Mouse (Mus musculus): ENCODE measurements at regions not wholly inside any gene's neighbourhood (a gene's known extent, or its start where the extent isn't known, plus 50 kb on each side); places are given as distances from the start of the nearest gene placed in this dataset.

DNA sequence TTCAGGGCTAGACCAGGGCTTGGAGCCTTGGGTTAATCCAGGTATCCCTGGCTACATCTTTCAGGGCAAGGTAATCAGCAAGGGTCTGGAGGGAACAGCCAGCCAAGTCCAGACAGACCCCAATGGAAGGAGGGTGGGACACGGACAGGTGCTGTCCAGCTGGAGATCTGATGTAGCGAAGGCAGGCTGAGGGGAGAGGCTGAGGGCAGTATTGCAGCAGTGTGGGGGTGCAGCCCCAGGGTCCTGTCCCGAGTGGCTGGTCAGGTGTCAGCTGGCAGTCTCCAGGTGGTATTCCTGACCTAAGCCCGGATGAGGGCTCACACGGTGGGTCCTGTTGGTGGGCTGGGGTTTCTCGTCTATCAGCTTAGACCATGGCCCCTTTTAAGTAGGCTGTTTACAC, 245.7 kb downstream of the Etnk1 start:
- Histone ChIP-seq H3K36me3 (ENCODE audit: control insufficient read depth, insufficient read depth, low read length) (no peaks in the 10 kb centered on the region), H3K27ac (ENCODE audit: low read depth, low read length) (no peak overlapping the region), H3K4me1 (ENCODE audit: control insufficient read depth, insufficient read depth, low read length) (no peaks in the 10 kb centered on the region), H3K9ac (ENCODE audit: low read length) (no peak overlapping the region), H3K9me3 (ENCODE audit: control insufficient read depth, low read length) (no peaks in the 10 kb centered on the region), H3K4me3 (ENCODE audit: low read depth, low read length) (no peak overlapping the region), H3K27me3 (ENCODE audit: control insufficient read depth, insufficient read depth, low read length) (no peaks in the 10 kb centered on the region), H3K4me2 (no peak overlapping the region)
- DNase-seq (ENCODE audit: low spot score, missing footprints) (peak; percentile 54), ATAC-seq (ENCODE audit: low FRiP score) (no peak)
- 91% methylated on average over 6 of the region's 6 CpGs for WGBS

GRCm38 (mm10) chr6:143414590-143415382, 247.8 kb downstream of the Etnk1 start:
- Histone ChIP-seq H3K27me3 (ENCODE audit: control insufficient read depth, insufficient read depth, low read length) (no peaks in the 10 kb centered on the region), H3K4me1 (ENCODE audit: control insufficient read depth, insufficient read depth, low read length) (no peaks in the 10 kb centered on the region), H3K4me2 (no peak overlapping the region), H3K27ac (ENCODE audit: low read depth, low read length) (no peak overlapping the region), H3K9ac (ENCODE audit: low read length) (no peak overlapping the region), H3K9me3 (ENCODE audit: control insufficient read depth, low read length) (no peaks in the 10 kb centered on the region), H3K36me3 (ENCODE audit: control insufficient read depth, insufficient read depth, low read length) (no peaks in the 10 kb centered on the region), H3K4me3 (ENCODE audit: low read depth, low read length) (no peak overlapping the region)
- ATAC-seq (ENCODE audit: low FRiP score) (no peak), DNase-seq (ENCODE audit: low spot score, missing footprints) (no peak)
- WGBS = 88% methylated on average over 27 of the region's 27 CpGs

DNA sequence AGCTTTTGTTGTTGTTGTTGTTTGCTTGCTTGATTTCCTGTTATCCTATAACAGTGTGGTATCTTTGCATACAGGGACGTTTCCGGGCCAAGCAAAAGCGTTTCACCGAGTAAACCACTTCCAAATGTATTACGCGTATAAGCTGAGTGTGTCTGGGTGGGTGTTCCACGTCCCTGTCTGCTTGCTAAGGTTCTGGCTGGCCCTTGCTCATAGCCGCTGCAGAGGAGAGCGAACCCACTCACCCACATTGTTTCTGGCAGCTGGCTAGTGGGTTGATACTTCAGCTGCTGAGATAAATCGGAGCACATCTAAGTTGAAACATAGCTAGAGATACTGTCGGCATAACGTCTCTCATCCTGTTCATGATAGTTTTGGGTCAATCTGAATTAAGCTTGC, 248.4 kb downstream of the Etnk1 start:
- H3K27me3 ChIP-seq (ENCODE audit: control insufficient read depth, insufficient read depth, low read length) = no peaks in the 10 kb centered on the region
- H3K4me1 ChIP-seq (ENCODE audit: control insufficient read depth, insufficient read depth, low read length) = no peaks in the 10 kb centered on the region
- H3K9ac ChIP-seq (ENCODE audit: low read length) = no peak overlapping the region
- no peaks in the 10 kb centered on the region for H3K36me3 ChIP-seq (ENCODE audit: control insufficient read depth, insufficient read depth, low read length)
- H3K27ac ChIP-seq (ENCODE audit: low read depth, low read length) = no peak overlapping the region
- DNase-seq (ENCODE audit: low spot score, missing footprints) (no peak), ATAC-seq (ENCODE audit: low FRiP score) (no peak)
- H3K4me2 ChIP-seq = no peak overlapping the region
- H3K9me3 ChIP-seq (ENCODE audit: control insufficient read depth, low read length) = no peaks in the 10 kb centered on the region
- 92% methylated on average over 12 of the region's 12 CpGs for WGBS
- H3K4me3 ChIP-seq (ENCODE audit: low read depth, low read length) = no peak overlapping the region

- Histone ChIP-seq H3K27me3 (ENCODE audit: control insufficient read depth, insufficient read depth, low read length) (no peaks in the 10 kb centered on the region), H3K4me1 (ENCODE audit: control insufficient read depth, insufficient read depth, low read length) (no peaks in the 10 kb centered on the region), H3K27ac (ENCODE audit: low read depth, low read length) (no peak overlapping the region), H3K9me3 (ENCODE audit: control insufficient read depth, low read length) (no peaks in the 10 kb centered on the region), H3K4me3 (ENCODE audit: low read depth, low read length) (no peak overlapping the region), H3K9ac (ENCODE audit: low read length) (no peak overlapping the region), H3K36me3 (ENCODE audit: control insufficient read depth, insufficient read depth, low read length) (no peaks in the 10 kb centered on the region), H3K4me2 (no peak overlapping the region)
- DNase-seq (ENCODE audit: low spot score, missing footprints) (no peak), ATAC-seq (ENCODE audit: low FRiP score) (no peak)
- 92% methylated on average over 7 of the region's 7 CpGs for WGBS
These were observed 252.9 kb downstream of the Etnk1 start for GRCm38 (mm10) chr6:143419872-143420271.

DNA sequence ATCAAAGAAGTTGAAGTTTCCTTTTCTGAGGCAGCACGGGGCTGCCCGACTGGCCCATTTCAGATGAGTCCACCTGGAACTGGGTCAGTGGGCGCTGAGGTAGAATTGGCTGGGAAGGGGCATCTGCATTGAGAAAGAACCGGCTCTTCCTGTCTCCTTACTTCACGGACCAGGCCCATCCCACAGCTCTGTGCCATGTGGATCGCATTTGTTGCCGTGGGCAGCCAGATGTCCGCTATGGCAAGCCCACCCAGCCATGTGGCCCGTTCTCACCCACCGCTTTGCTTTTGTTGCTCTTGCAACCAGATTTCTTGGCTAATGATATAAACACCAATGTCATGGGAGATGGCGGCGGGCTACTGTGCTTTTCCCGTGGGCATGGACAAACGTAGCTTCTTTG, 256.0 kb downstream of the Etnk1 start:
- no peak for ATAC-seq (ENCODE audit: low FRiP score)
- Histone ChIP-seq H3K36me3 (ENCODE audit: control insufficient read depth, insufficient read depth, low read length) (no peaks in the 10 kb centered on the region), H3K4me2 (no peak overlapping the region), H3K27ac (ENCODE audit: low read depth, low read length) (no peak overlapping the region), H3K4me1 (ENCODE audit: control insufficient read depth, insufficient read depth, low read length) (no peaks in the 10 kb centered on the region), H3K9ac (ENCODE audit: low read length) (no peak overlapping the region), H3K4me3 (ENCODE audit: low read depth, low read length) (no peak overlapping the region), H3K27me3 (ENCODE audit: control insufficient read depth, insufficient read depth, low read length) (no peaks in the 10 kb centered on the region), H3K9me3 (ENCODE audit: control insufficient read depth, low read length) (no peaks in the 10 kb centered on the region)
- DNase-seq (ENCODE audit: low spot score, missing footprints) = no peak
- WGBS = 93% methylated on average over 14 of the region's 14 CpGs

DNA sequence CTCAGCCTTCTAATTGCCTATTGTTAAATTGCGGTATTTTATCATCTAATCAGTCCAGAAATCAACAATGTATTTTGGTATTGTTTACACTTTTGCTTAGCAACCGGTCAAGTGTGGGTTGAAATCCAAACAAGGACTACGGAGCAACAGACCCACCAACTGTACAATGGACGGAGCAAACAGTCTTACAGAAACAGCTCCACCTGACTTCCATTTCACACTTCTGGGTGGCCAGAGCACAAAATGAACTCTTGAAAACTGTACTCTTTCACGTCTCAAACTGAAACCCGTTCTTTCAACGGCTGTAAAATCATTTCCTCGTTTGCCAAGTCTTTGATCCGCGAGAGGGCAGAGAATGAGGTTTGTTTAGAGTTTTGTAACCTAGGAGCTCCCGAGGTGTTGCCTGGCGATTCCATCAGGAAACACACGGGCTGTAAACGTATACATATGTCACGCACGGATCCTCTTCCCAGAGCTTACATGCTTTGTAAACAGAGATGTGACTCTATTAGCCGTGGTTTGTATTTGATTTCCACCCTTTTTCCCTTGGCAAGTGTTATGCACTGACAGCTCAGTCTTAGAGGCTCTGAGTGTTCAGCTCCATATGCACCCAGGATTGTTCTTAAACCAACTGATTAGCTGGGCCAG, 258.3 kb downstream of the Etnk1 start:
- Histone ChIP-seq H3K4me3 (ENCODE audit: low read depth, low read length) (no peak overlapping the region), H3K27ac (ENCODE audit: low read depth, low read length) (no peak overlapping the region), H3K4me2 (no peak overlapping the region), H3K36me3 (ENCODE audit: control insufficient read depth, insufficient read depth, low read length) (no peaks in the 10 kb centered on the region), H3K9me3 (ENCODE audit: control insufficient read depth, low read length) (no peaks in the 10 kb centered on the region), H3K27me3 (ENCODE audit: control insufficient read depth, insufficient read depth, low read length) (no peaks in the 10 kb centered on the region), H3K4me1 (ENCODE audit: control insufficient read depth, insufficient read depth, low read length) (no peaks in the 10 kb centered on the region), H3K9ac (ENCODE audit: low read length) (no peak overlapping the region)
- WGBS = 77% methylated on average over 17 of the region's 17 CpGs
- ATAC-seq (ENCODE audit: low FRiP score) (no peak), DNase-seq (ENCODE audit: low spot score, missing footprints) (peak; percentile 82)

- 92% methylated on average over 13 of the region's 13 CpGs for WGBS
- Histone ChIP-seq H3K27me3 (ENCODE audit: control insufficient read depth, insufficient read depth, low read length) (no peaks in the 10 kb centered on the region), H3K4me3 (ENCODE audit: low read depth, low read length) (no peak overlapping the region)
These were observed 265.0 kb downstream of the Etnk1 start for GRCm38 (mm10) chr6:143431896-143432450.

DNA sequence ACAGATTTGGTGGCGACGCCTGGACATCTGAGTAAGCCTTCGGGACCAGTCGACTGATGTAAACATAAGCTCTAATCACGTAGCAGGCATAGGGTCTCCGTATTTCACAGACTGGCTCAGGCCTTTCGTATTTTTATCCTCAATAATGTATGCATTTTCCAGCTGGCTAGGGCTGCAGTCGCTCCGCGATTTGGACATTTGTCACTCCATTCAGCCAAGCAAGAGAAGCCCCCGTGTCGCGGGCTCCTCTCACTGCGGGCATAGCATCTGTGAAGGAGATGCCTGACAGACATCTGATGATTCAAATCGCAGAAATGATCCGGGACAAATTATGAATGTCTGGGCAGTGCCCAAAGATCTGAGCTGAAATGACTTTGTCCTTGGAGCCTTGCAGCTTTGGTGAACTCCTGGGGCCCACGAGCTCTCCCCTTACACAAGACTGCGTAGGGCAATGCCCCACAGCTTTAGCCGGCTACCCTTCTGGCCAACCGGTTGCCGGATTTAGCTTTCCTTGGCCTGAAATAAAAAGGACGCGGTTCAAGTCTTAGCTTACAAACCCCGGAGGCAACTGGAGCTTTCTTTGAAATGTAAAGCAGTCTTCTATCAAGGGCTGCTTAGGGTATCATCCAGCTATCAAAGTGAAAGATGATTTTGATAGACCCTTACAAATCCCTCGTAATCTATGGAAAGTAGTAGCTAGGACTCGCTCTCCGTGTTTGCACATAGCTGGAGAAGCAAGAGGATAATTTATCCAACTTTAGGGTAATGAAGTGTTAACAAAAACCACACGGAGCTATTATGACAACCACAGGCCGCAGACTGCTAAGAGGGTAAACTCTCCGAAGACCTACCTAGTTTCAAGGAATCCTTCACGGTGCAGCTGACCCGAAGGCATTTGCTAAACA, 270.6 kb downstream of the Etnk1 start:
- WGBS = 57% methylated on average over 32 of the region's 32 CpGs
- no peaks in the 10 kb centered on the region for H3K36me3 ChIP-seq (ENCODE audit: control insufficient read depth, insufficient read depth, low read length)
- ATAC-seq (ENCODE audit: low FRiP score) = peak; percentile 75
- no peak overlapping the region for H3K4me2 ChIP-seq
- no peaks in the 10 kb centered on the region for H3K9me3 ChIP-seq (ENCODE audit: control insufficient read depth, low read length)
- H3K4me3 ChIP-seq (ENCODE audit: low read depth, low read length) = no peak overlapping the region
- no peak overlapping the region for H3K9ac ChIP-seq (ENCODE audit: low read length)
- peaks cover 10% of the 10 kb centered on the region for H3K4me1 ChIP-seq (ENCODE audit: control insufficient read depth, insufficient read depth, low read length)
- H3K27me3 ChIP-seq (ENCODE audit: control insufficient read depth, insufficient read depth, low read length) = no peaks in the 10 kb centered on the region
- DNase-seq (ENCODE audit: low spot score, missing footprints) = peak; percentile 87
- peak overlapping the region; percentile 25; the same call in 1 of the 2 replicates for H3K27ac ChIP-seq (ENCODE audit: low read depth, low read length)

More at GRCm38 (mm10) chr6:143431896-143432450, 265.0 kb downstream of the Etnk1 start:
- Histone ChIP-seq H3K4me2 (no peak overlapping the region), H3K27ac (ENCODE audit: low read depth, low read length) (no peak overlapping the region), H3K9ac (ENCODE audit: low read length) (no peak overlapping the region), H3K4me1 (ENCODE audit: control insufficient read depth, insufficient read depth, low read length) (peaks cover 3% of the 10 kb centered on the region), H3K36me3 (ENCODE audit: control insufficient read depth, insufficient read depth, low read length) (no peaks in the 10 kb centered on the region), H3K9me3 (ENCODE audit: control insufficient read depth, low read length) (no peaks in the 10 kb centered on the region)
- ATAC-seq (ENCODE audit: low FRiP score) (no peak), DNase-seq (ENCODE audit: low spot score, missing footprints) (peak; percentile 53)

All from midbrain, embryonic 11.5 days (tissue).